Mouse (Mus musculus): Measurements from ENCODE around the gene Ppp2r3a.

Gene Ppp2r3a

DNA sequence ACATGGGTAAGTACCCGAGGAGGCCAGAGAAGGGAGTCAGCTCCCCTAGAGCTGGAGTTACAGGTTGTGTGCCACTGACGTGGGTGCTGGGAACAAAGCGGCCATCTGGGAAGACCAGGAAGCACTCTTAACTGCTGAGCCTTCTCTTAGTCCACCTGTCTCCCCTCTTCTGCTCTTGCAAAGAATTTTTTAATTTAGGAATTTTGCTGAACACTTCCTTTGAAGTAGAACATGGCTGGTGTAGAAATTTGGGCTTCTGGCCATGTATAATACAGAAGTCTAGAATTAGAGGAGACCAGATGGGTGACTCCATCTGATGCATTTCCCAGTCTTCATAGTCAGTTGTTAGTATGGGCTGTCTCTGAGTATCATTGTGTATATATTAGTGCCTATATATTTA is 167.9 kb downstream of the Ppp2r3a start:
- H3K4me1 ChIP-seq (replicated peaks; ENCODE audit: low read depth, low read length), result peaks cover 51% of the 10 kb centered on the region
- peaks cover 13% of the 10 kb centered on the region for H3K36me3 ChIP-seq (ENCODE audit: insufficient read depth, low read length)
- no peaks in the 10 kb centered on the region for H3K27me3 ChIP-seq (ENCODE audit: insufficient read depth, low read length)
- TF ChIP-seq CTCF (conservative IDR thresholded peaks at IDR 0.05; ENCODE audit: low read length) (no peak), POU5F1 (IDR thresholded peaks at IDR 0.05; ENCODE audit: borderline replicate concordance, low read length) (no peak), NANOG (IDR thresholded peaks at IDR 0.05; ENCODE audit: borderline replicate concordance, low read length) (no peak)
- H3K4me3 ChIP-seq (replicated peaks; ENCODE audit: low read length), result no peak overlapping the region
- H3K9me3 ChIP-seq (ENCODE audit: low read length), result no peaks in the 10 kb centered on the region

DNA sequence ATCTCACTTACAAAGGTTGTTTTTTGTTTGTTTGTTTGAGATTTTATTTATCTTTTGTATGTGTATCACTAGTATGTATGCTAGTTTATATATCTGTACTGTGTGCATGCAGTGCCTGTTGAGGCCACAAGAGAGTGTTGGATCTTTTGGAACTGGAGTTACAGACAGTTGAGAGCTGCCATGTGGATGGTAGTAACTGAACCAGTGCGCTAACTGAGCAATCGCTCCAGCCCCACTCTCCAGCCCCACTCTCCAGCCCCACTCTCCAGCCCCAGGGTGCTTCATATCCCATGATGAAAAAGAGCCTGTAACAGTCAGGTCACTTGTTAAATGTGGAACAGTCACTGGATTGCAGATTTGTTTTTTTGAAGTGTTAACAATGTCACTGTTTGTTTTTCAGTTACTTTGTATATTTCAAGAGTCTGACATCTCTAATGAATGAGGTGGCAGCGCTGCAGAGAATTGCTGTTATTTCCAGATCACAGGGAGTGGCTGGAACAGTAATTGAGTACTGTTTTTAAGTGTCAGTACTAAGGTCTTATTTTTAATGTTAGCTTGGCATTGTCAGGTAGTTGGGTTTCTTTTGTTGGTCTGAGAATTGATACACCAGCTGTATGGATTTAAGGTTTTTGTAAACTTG is 171.4 kb downstream of the Ppp2r3a start:
- H3K4me3 ChIP-seq (replicated peaks; ENCODE audit: low read length), result no peak overlapping the region
- H3K27me3 ChIP-seq (ENCODE audit: insufficient read depth, low read length), result no peaks in the 10 kb centered on the region
- peaks cover 46% of the 10 kb centered on the region for H3K36me3 ChIP-seq (ENCODE audit: insufficient read depth, low read length)
- TF ChIP-seq CTCF (conservative IDR thresholded peaks at IDR 0.05; ENCODE audit: low read length), result no peak
- H3K9me3 ChIP-seq (ENCODE audit: low read length), result no peaks in the 10 kb centered on the region
- peaks cover 82% of the 10 kb centered on the region for H3K4me1 ChIP-seq (replicated peaks; ENCODE audit: low read depth, low read length)

DNA sequence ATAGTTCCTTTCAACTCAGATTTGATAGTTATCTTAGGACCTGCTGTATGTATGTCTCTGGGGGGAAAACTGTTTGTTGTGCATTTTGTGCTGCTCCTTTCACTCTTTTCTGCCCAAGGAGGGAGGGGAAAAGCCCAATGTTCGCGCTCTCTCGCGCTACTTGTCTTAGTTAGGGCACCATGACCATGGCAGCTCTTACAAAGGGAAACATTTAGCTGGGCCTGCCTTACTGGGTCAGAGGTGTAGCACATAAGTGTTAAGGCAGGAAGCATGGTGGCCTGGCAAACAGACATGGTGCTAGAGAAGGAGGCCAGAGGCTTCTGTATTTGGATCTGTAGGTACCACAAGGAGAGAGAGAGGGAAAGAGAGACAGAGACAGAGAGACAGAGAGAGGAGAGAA is 173.0 kb downstream of the Ppp2r3a start:
- peak overlapping the region; percentile 35 for H3K4me3 ChIP-seq (replicated peaks; ENCODE audit: low read length)
- no peaks in the 10 kb centered on the region for H3K27me3 ChIP-seq (ENCODE audit: insufficient read depth, low read length)
- H3K4me1 ChIP-seq (replicated peaks; ENCODE audit: low read depth, low read length), result peaks cover 69% of the 10 kb centered on the region
- no peaks in the 10 kb centered on the region for H3K9me3 ChIP-seq (ENCODE audit: low read length)
- no peak for TF ChIP-seq POU5F1 (IDR thresholded peaks at IDR 0.05; ENCODE audit: borderline replicate concordance, low read length)
- TF ChIP-seq CTCF (conservative IDR thresholded peaks at IDR 0.05; ENCODE audit: low read length), result no peak
- TF ChIP-seq NANOG (IDR thresholded peaks at IDR 0.05; ENCODE audit: borderline replicate concordance, low read length), result no peak
- H3K36me3 ChIP-seq (ENCODE audit: insufficient read depth, low read length), result peaks cover 47% of the 10 kb centered on the region

DNA sequence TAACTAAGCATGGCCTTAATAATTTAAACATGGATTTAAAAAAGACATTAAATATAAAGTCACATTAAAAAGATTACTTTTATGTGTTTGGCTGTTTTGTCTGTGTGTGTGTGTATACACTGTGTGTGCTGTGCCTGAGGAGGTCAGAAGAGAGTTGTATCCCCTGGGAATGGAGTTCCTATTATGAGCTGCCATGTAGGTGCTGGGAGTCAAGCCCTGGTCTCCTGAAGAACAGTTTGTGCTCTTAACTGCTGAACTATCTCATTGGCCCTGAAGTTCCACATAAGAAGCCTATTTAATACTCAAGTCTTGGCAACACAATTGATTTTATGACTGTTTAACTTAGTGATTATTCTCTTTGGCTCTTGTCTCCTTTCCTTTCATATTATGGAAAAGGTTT is 174.1 kb downstream of the Ppp2r3a start:
- H3K4me1 ChIP-seq (replicated peaks; ENCODE audit: low read depth, low read length), result peaks cover 69% of the 10 kb centered on the region
- H3K36me3 ChIP-seq (ENCODE audit: insufficient read depth, low read length), result peaks cover 47% of the 10 kb centered on the region
- peak overlapping the region; percentile 94 for H3K4me3 ChIP-seq (replicated peaks; ENCODE audit: low read length)
- no peak for TF ChIP-seq POU5F1 (IDR thresholded peaks at IDR 0.05; ENCODE audit: borderline replicate concordance, low read length)
- TF ChIP-seq CTCF (conservative IDR thresholded peaks at IDR 0.05; ENCODE audit: low read length), result no peak
- no peak for TF ChIP-seq NANOG (IDR thresholded peaks at IDR 0.05; ENCODE audit: borderline replicate concordance, low read length)
- H3K9me3 ChIP-seq (ENCODE audit: low read length), result no peaks in the 10 kb centered on the region
- H3K27me3 ChIP-seq (ENCODE audit: insufficient read depth, low read length), result no peaks in the 10 kb centered on the region

DNA sequence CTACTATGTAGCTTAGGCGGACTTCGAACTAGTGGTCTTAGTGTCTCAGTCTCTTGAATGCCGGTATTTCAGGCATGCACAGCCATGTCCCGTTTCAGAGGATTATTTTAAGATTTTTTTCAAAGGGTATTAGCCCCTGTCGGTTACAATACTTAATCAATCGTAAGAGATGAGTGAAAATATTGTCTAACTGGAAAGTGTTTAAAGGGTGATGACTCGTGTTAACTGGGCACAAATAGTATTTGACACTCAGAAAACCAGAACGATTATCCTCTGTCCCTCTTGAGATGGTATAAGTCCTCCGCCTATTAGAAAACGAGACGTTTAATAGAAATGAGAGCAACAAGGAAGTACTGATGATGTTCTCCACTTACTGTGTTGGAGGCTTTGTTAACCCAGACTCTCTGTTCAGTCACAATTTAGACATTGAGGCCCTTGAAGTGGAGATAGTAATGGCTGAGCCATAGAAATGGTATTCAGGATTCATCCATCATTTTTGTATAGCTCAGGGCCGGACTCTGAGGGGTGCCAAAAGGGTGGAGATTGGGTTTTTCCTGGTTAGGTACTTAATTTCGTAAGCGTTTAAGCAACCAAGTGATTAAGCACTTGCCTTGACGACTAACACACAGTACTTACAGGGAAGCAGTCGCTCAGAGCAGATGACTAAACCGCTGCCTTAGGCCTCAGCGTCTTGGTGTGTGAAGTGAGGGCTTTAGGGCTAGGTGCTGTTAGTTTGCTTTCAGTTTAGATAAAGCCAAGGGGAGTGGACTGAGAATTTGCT is 175.3 kb downstream of the Ppp2r3a start:
- Histone ChIP-seq H3K4me3 (replicated peaks; ENCODE audit: low read length) (peak overlapping the region; percentile 94), H3K9me3 (ENCODE audit: low read length) (no peaks in the 10 kb centered on the region), H3K4me1 (replicated peaks; ENCODE audit: low read depth, low read length) (peaks cover 68% of the 10 kb centered on the region), H3K27me3 (ENCODE audit: insufficient read depth, low read length) (no peaks in the 10 kb centered on the region), H3K36me3 (ENCODE audit: insufficient read depth, low read length) (peaks cover 47% of the 10 kb centered on the region)
- no peak for TF ChIP-seq POU5F1 (IDR thresholded peaks at IDR 0.05; ENCODE audit: borderline replicate concordance, low read length)
- TF ChIP-seq CTCF (conservative IDR thresholded peaks at IDR 0.05; ENCODE audit: low read length), result no peak
- no peak for TF ChIP-seq NANOG (IDR thresholded peaks at IDR 0.05; ENCODE audit: borderline replicate concordance, low read length)

DNA sequence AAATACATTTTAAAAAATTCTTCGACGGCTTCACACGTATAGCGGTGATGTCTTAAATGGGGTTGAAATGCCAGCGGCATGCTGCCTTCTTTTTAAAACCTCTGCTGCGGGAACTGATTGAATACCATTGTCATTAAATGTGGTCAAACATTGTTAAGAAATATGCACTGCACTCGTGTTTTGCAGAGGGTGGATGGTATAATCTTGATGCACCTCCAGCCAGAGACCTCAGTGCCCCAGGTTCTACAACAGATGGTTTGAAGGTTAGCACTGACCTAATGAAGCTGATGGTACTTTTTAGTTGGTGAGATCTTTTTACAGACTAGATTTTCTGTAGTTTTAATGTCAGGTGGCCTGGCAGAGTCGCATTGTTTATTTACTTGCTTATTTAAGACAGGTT is 175.9 kb downstream of the Ppp2r3a start:
- Histone ChIP-seq H3K4me1 (replicated peaks; ENCODE audit: low read depth, low read length) (peaks cover 68% of the 10 kb centered on the region), H3K27me3 (ENCODE audit: insufficient read depth, low read length) (no peaks in the 10 kb centered on the region), H3K9me3 (ENCODE audit: low read length) (no peaks in the 10 kb centered on the region), H3K36me3 (ENCODE audit: insufficient read depth, low read length) (peaks cover 47% of the 10 kb centered on the region), H3K4me3 (replicated peaks; ENCODE audit: low read length) (peak overlapping the region; percentile 94)
- no peak for TF ChIP-seq CTCF (conservative IDR thresholded peaks at IDR 0.05; ENCODE audit: low read length)
- no peak for TF ChIP-seq NANOG (IDR thresholded peaks at IDR 0.05; ENCODE audit: borderline replicate concordance, low read length)
- no peak for TF ChIP-seq POU5F1 (IDR thresholded peaks at IDR 0.05; ENCODE audit: borderline replicate concordance, low read length)

DNA sequence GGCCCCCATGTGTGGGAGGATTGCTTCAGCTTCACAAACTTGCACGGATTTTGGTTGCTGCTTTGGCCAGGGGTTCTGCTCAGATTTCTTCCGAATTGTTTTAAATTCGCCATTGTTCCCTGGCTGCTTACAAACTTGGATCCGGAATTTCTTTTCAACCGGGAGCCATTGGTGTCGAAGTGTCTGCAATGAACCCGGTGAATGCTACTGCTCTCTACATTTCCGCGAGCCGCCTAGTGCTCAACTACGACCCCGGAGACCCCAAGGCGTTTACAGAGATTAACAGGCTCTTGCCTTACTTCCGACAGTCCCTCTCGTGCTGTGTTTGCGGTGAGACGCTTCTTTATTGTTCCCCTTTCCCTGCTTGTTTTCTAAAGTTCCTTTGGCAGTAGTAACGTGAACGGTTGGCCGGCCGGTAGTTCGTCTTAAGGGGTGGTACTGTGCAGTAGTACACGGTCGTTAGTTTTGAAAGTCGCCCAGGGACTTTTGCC is 176.5 kb downstream of the Ppp2r3a start:
- H3K4me1 ChIP-seq (replicated peaks; ENCODE audit: low read depth, low read length), result peaks cover 68% of the 10 kb centered on the region
- peak overlapping the region; percentile 94 for H3K4me3 ChIP-seq (replicated peaks; ENCODE audit: low read length)
- H3K27me3 ChIP-seq (ENCODE audit: insufficient read depth, low read length), result no peaks in the 10 kb centered on the region
- TF ChIP-seq CTCF (conservative IDR thresholded peaks at IDR 0.05; ENCODE audit: low read length), result no peak
- TF ChIP-seq NANOG (IDR thresholded peaks at IDR 0.05; ENCODE audit: borderline replicate concordance, low read length), result no peak
- no peak for TF ChIP-seq POU5F1 (IDR thresholded peaks at IDR 0.05; ENCODE audit: borderline replicate concordance, low read length)
- H3K9me3 ChIP-seq (ENCODE audit: low read length), result no peaks in the 10 kb centered on the region
- peaks cover 45% of the 10 kb centered on the region for H3K36me3 ChIP-seq (ENCODE audit: insufficient read depth, low read length)

DNA sequence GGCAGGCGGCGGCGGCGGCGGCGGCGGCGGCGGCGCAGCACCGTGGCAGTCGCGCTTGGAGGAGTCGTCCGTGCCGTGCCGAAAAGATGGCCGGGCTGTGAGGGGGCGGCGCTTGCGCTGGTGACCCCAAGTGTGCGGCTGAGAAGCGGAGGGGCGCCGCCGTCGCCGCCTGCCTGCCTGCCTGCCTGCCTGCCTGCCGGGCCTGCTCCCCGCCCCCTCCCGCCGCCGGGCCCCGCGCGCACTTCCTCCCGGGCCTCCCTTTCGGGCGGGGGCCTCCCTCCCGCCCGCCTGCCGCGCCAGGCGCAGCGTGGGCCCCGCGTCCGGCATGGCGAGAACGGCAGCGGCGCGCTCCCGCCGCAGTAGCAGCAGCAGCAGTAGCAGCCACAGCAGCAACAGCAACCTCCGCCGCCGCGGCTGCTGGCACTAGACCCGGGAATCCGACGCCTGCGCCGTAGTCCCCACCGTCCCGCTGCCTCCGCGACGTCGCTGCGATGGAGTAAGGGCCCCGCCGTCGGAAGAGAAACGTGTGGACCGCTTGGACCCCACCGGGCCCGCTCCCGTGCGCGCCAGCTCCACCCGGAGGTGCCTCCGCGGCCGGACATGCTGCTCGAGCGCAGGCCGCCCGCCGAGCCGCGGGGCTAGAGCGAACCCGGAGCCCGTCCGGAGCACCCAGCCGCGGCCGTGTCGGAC is 177.1 kb downstream of the Ppp2r3a start:
- no peaks in the 10 kb centered on the region for H3K9me3 ChIP-seq (ENCODE audit: low read length)
- H3K27me3 ChIP-seq (ENCODE audit: insufficient read depth, low read length), result no peaks in the 10 kb centered on the region
- peak overlapping the region; percentile 94 for H3K4me3 ChIP-seq (replicated peaks; ENCODE audit: low read length)
- TF ChIP-seq POU5F1 (IDR thresholded peaks at IDR 0.05; ENCODE audit: borderline replicate concordance, low read length), result no peak
- TF ChIP-seq CTCF (conservative IDR thresholded peaks at IDR 0.05; ENCODE audit: low read length), result no peak
- TF ChIP-seq NANOG (IDR thresholded peaks at IDR 0.05; ENCODE audit: borderline replicate concordance, low read length), result no peak
- H3K36me3 ChIP-seq (ENCODE audit: insufficient read depth, low read length), result peaks cover 40% of the 10 kb centered on the region
- H3K4me1 ChIP-seq (replicated peaks; ENCODE audit: low read depth, low read length), result peaks cover 63% of the 10 kb centered on the region

Data from E14TG2a.4 (cell line).